14 mouse cellular contexts compared by ENCODE assay signal in genomic region chr13:109347770-109348169, GRCm38 (mm10).
A peak's percentile ranks its signal among the peaks of the same experiment; 100 is the strongest.
DNase-seq lines count a peak whose midpoint lies in the region; ATAC-seq and TF ChIP-seq lines count a peak whose summit lies in the region.
"Had no signal": no experiment of that assay in that cellular context is flagged by ENCODE, and none has a peak within 500 bp of the region (broad histone marks: within the 10 kb centered on the region; RNA-seq: fewer than 3 reads in every experiment).

No protein-coding gene starts in this region.

- intact Hi-C loops in left cerebral cortex, postnatal 25 days (cut with DNase I) = no loop called here

- 21% methylated on average over 11 of the region's 11 CpGs for WGBS in forebrain, embryonic 14.5 days
- 67% methylated on average over 11 of the region's 11 CpGs for WGBS in forebrain, embryonic 10.5 days
- WGBS in lung, adult 2 months = 51% methylated on average over 11 of the region's 11 CpGs
- WGBS in liver, postnatal 0 days (ENCODE audit: insufficient replicate concordance) = 56% methylated on average over 11 of the region's 11 CpGs

- no peak for TF ChIP-seq POLR2A in lung, adult 2 months (IDR thresholded peaks at IDR 0.05; ENCODE audit: borderline replicate concordance, extremely low read depth, low read depth, low read length)

- no peaks in the 10 kb centered on the region for H3K27me3 ChIP-seq in forebrain, embryonic 14.5 days (replicated peaks; ENCODE audit: control insufficient read depth, insufficient read depth, low read length)
- H3K27me3 ChIP-seq in forebrain, embryonic 10.5 days (ENCODE audit: poor library complexity, severe bottlenecking) = no peaks in the 10 kb centered on the region
- H3K27me3 ChIP-seq in liver, postnatal 0 days (ENCODE audit: insufficient read depth, low read length) = no peaks in the 10 kb centered on the region
- H3K27me3 ChIP-seq: liver, embryonic 13.5 days had no signal

- peaks cover 9% of the 10 kb centered on the region; the same call in 1 of the 2 replicates for H3K4me1 ChIP-seq in forebrain, embryonic 14.5 days (ENCODE audit: control insufficient read depth, insufficient read depth, low read length)
- peaks cover 14% of the 10 kb centered on the region for H3K4me1 ChIP-seq in forebrain, embryonic 10.5 days
- H3K4me1 ChIP-seq in lung, adult 2 months (ENCODE audit: control insufficient read depth, insufficient read depth, low read length) = no peaks in the 10 kb centered on the region
- no peaks in the 10 kb centered on the region for H3K4me1 ChIP-seq in liver, postnatal 0 days (ENCODE audit: insufficient read depth)
- H3K4me1 ChIP-seq: liver, embryonic 13.5 days had no signal

- no peak for TF ChIP-seq CTCF in lung, adult 2 months (IDR thresholded peaks at IDR 0.05; ENCODE audit: insufficient read depth, low read length)
- TF ChIP-seq CTCF in liver, postnatal 0 days (IDR thresholded peaks at IDR 0.05; ENCODE audit: low read depth) = no peak

- H3K9me3 ChIP-seq in forebrain, embryonic 14.5 days (replicated peaks; ENCODE audit: control insufficient read depth, low read length) = no peaks in the 10 kb centered on the region
- no peaks in the 10 kb centered on the region for H3K9me3 ChIP-seq in forebrain, embryonic 10.5 days
- no peaks in the 10 kb centered on the region for H3K9me3 ChIP-seq in liver, postnatal 0 days (ENCODE audit: low read length)
- H3K9me3 ChIP-seq: liver, embryonic 13.5 days had no signal

- H3K27ac ChIP-seq in forebrain, embryonic 14.5 days (ENCODE audit: low read depth, low read length) = no peak overlapping the region
- H3K27ac ChIP-seq in forebrain, embryonic 10.5 days = no peak overlapping the region
- no peak overlapping the region for H3K27ac ChIP-seq in liver, postnatal 0 days (ENCODE audit: low read depth)
- H3K27ac ChIP-seq: liver, embryonic 13.5 days had no signal

- no peak overlapping the region for H3K9ac ChIP-seq in forebrain, embryonic 14.5 days (ENCODE audit: low read length)
- H3K9ac ChIP-seq in liver, postnatal 0 days (replicated peaks) = no peak overlapping the region
- H3K9ac ChIP-seq: liver, embryonic 13.5 days had no signal

- TF ChIP-seq EP300 in liver, postnatal 0 days (IDR thresholded peaks at IDR 0.05; ENCODE audit: low read depth) = no peak

- no peaks in the 10 kb centered on the region for H3K36me3 ChIP-seq in forebrain, embryonic 14.5 days (ENCODE audit: control insufficient read depth, insufficient read depth, low read length)
- H3K36me3 ChIP-seq in forebrain, embryonic 10.5 days (replicated peaks) = no peaks in the 10 kb centered on the region
- no peaks in the 10 kb centered on the region for H3K36me3 ChIP-seq in liver, postnatal 0 days (replicated peaks; ENCODE audit: insufficient read depth, low read length)
- H3K36me3 ChIP-seq: liver, embryonic 13.5 days had no signal

- H3K4me2 ChIP-seq in forebrain, embryonic 14.5 days (ENCODE audit: low read length) = no peak overlapping the region
- no peak overlapping the region for H3K4me2 ChIP-seq in liver, postnatal 0 days (ENCODE audit: low read depth, low read length)
- H3K4me2 ChIP-seq: liver, embryonic 13.5 days had no signal

- peak; percentile 74 for DNase-seq in forebrain, embryonic 14.5 days (ENCODE audit: low spot score)
- DNase-seq in forebrain, embryonic 10.5 days (ENCODE audit: extremely low spot score, low spot score) = no peak
- DNase-seq in lung, postnatal 10 days = peak; percentile 9
- DNase-seq in lung, adult 2 months = no peak
- peak; percentile 22 for DNase-seq in brain, embryonic 18.5 days (ENCODE audit: low read depth, low spot score)
- peak; percentile 93 to 97 for DNase-seq in cerebellum, postnatal 36 days
- DNase-seq in liver, postnatal 0 days = no peak
- no peak for DNase-seq in left cerebral cortex, postnatal 25 days (ENCODE audit: low spot score in 2 of 2)
- DNase-seq: B cell, adult 2 months; kidney, adult 18-20 months; kidney, postnatal 4 days; liver, embryonic 13.5 days; thymus, adult 2 months had no signal

- peak; percentile 35; the same call in 1 of the 2 replicates for ATAC-seq in forebrain, embryonic 14.5 days
- no peak for ATAC-seq in liver, postnatal 0 days

- H3K4me3 ChIP-seq in forebrain, embryonic 14.5 days (ENCODE audit: low read depth, low read length) = no peak overlapping the region
- H3K4me3 ChIP-seq in forebrain, embryonic 10.5 days = no peak overlapping the region
- H3K4me3 ChIP-seq in lung, adult 2 months (replicated peaks; ENCODE audit: extremely low read depth, low read depth, low read length) = no peak overlapping the region
- H3K4me3 ChIP-seq in liver, postnatal 0 days (ENCODE audit: low read depth, low read length) = no peak overlapping the region
- H3K4me3 ChIP-seq: liver, embryonic 13.5 days; myocyte had no signal

Comparison
In these comparisons a context has a peak if more than half of its experiments do, and no peak if none do; other contexts are left out.
1. DNase-seq: peak in forebrain, embryonic 14.5 days (single experiment), lung, postnatal 10 days (single experiment), brain, embryonic 18.5 days (single experiment) and cerebellum, postnatal 36 days (2 of 2); none in forebrain, embryonic 10.5 days (single experiment), lung, adult 2 months (single experiment), liver, postnatal 0 days (single experiment) and left cerebral cortex, postnatal 25 days (0 of 2).